Mouse (Mus musculus) heart, postnatal 36 days (tissue): ENCODE results near the gene Itsn2. TPM values are rescaled to one million over a fixed set of nuclear protein-coding genes. Genes with fewer than 3 reads are reported as not detected.

ENCODE experiments used
- DNase-seq, 2 experiments: peaks; one replicate each; pipeline ENCODE4 v3.0.0; 2021 to 2022
- intact Hi-C: fragments of 180-260 bp; cut with DNase I; formaldehyde crosslinking; loops from one replicate; pipeline ENCODE4 v1.15.1; 2025
- total RNA-seq, 2 experiments: library from RNA; stranded (reverse); gene quantifications; 2 replicates each; pipeline ENCODE4 v1.2.3; 2021

Gene Itsn2
- total RNA-seq, 2 experiments from 2014 or later: 35.4 to 43.5 TPM

DNA sequence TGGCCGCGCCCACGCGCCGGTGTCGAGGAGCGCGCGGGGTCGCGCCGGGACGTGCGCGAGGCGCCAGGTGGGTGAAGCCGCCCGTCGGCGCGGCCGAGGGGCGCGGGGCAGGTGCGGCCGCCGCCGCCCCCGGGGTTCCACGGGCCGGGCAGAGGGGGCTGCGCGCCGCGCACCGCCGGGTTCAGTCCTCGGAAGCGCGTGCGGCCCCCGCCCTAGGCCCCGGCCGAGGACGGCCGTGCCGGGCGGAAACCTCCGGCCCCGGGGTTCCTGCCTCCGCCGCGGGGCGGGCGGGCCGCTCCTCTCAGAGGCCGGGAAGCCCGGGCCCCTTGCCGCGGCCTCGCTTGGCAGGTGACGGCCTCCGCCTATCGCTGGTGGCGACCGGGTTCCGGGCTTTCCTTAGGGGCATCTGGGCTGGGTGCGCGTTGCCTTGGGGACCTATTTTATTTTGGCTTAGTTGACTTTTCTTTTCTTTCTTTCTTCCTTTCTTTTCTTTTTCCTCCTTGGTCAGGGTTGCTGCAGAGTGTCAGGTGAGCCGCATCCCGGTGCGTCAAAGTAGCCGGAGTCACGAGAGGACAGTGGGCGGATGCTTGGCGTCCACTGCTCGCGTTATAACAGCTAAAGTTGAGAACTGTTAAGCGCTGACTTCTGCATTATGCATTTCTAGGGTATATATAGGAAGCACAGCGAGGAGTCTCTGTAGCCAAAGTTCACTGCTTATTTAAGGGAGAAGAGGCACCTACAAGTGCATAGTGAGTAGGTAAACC is 910 bp downstream of the Itsn2 start:
- intact Hi-C loops: loop anchor here (5.0 to 10.0 kb wide), 3 partner anchors 44 to 251 kb away; partner anchors contain the start of genes Fam228b, Fkbp1b, Pfn4 and Wdcp
- DNase-seq: peak in 1 of 2 experiments; percentile 58

DNA sequence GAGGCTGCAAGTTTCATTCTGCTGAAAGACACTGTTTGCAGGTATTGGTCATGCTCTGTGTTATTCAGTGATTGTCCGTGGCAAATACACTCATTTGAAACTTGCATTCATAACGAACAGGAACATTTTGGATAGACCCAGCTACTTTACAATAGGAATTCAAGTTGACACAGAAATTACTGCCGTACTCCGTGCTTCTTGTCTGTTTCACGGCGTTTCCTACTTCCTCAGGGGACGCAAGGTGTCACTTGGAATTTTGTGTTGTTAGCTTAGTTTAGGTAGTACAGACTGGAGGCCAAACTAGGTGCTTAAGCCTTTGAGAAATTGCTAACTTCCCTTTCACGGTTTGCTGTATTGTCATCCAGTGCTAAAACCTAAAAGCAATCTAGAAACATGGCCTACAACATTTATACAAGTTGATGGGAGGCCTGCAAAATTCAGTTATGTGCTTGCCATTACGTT is 1.5 kb downstream of the Itsn2 start:
- no peak for DNase-seq
- intact Hi-C loops: loop anchor here (5.0 to 10.0 kb wide), 3 partner anchors 43 to 251 kb away; partner anchors contain the start of genes Fam228b, Fkbp1b, Pfn4 and Wdcp

DNA sequence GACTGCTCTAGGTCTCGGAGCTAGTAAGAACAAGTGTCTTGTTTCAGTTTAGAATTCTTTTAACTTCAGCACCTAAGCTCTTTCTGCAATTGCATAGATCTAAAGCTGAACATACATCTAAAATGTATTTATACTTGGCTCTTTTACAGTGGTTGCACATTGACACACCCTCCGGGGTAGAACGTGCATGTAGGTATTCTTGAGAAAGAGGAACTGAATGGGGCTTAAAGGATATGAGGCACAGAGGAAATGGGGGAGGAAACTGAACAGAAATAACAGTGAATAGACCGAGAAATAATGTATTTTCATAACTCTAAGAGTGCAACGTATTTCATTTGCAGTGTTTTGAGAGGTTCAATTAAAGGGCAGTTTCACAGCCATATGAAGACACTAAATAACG is 2.6 kb downstream of the Itsn2 start:
- intact Hi-C loops: loop anchor here (10.0 kb wide), 1 partner anchor 250 kb away; the partner anchor contains the start of genes Fkbp1b and Wdcp
- no peak for DNase-seq

DNA sequence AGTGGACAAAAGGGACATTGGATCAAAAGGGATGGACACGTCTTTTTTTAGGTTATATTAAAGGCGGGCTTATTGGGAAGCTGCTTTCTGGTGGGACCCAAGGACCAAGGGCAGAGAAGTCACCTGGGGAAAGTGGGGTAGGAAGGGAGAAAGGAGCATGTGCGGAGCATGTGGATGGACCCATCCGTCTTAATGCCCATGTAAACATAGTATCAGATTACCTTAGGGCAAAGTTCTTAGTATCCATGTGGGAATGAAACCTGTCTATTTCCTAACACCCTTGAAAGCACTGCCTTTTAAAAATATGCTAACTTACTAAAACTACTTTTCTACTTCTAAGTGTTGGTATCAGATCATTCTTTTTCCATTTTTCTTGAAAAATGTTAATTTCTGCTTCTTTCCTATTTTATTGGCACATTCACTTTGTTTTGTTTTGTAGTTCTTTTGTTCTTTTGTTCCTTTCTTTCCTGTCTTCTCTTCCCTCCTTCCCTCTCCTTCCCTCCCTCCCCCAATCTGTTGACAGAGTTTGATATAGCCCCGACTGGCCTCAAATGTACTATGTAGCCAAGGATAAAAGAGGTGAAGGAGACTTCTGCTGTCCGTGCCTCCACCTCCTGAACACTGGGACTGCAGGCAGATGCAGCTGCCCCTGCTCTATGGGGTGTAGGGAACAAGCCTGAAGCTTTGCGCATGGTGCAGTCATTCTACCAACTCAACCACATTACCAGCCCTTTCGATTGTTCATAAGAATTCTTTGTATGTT is 6.4 kb downstream of the Itsn2 start:
- no peak for DNase-seq

DNA sequence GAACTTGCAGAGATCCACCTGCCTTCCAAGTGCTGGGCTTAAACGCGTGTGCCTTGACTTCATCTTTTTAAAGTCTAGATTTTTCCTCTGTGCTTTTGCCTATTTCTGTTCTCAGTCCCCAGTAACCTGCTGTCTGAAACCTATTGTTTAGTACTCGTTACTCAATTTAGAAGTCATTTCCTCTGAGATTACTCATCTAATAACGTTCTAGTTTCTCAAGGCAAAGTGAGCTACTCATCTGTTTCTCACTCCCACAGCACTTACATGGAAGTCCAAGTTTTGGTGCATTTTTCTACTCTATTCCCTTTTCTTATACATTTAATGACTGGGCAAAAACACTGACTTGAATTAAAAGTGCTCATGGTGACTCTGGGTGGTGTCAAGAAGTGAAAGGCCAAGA is 7.3 kb downstream of the Itsn2 start:
- no peak for DNase-seq
- intact Hi-C loops: loop anchor here (10.0 kb wide), 1 partner anchor 245 kb away; the partner anchor contains the start of genes Fkbp1b and Wdcp

More for the DNA sequence above, 6.4 kb downstream of the Itsn2 start:
- intact Hi-C loops: loop anchor here (10.0 kb wide), 1 partner anchor 246 kb away; the partner anchor contains the start of genes Fkbp1b and Wdcp

DNA sequence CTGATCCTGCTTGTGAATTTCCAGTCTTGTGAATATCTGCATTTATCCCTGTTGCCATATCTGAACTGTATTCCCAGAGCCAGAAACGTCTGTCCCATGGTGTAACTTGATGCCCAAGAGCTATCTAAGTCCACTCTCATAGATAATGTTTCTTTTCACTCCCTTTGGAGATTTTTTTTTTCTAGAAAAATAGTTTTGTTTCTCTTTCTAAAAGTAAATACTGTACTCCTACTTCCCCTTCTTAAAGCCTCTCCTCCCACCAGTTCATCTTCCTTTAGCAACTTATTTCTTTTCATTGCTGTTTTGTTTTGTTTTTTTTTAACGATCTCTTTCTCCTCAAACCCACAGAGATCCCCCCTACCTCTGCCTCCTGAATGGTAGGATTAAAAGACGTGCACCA is 14.2 kb downstream of the Itsn2 start:
- DNase-seq: no peak
- intact Hi-C loops: no loop called here

DNA sequence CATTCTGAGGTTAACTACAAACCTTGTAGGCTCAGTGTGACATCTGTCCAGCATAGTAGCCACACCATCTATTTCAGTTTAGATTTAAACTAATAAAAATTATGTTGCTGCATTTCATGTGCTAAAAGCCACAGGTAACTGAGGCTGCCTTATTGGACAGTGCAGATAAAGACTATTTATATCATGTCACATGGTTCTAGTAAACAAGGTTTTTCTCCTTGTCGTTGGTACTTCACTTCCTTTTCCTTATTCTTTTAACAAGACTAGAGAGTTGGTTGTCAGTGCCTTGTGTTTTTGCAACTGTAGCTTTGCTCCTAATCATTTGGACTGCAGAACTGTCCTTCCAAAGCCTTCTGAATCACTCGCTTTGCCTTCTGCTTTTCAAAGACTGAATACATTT is 22.3 kb downstream of the Itsn2 start:
- intact Hi-C loops: no loop called here
- DNase-seq: no peak

DNA sequence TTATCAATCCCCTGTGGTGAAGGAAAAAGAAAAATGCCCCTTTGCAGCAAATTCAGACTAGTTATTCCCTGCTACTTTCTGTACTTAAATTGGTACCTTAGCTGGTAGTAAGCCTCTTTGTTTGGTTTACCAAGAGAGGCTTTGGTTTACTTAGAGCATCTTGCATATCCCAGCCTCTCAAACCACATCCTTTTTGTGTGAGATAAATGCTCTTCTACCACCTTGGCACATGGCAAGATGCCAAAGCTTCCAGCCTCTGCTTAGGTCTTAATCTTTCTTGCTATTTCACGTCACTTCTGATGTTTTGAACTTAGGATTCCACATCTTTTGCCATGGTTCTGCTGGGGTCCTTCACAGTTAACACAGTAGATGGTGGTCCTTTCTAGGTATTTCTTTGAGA is 31.8 kb downstream of the Itsn2 start:
- intact Hi-C loops: no loop called here

DNA sequence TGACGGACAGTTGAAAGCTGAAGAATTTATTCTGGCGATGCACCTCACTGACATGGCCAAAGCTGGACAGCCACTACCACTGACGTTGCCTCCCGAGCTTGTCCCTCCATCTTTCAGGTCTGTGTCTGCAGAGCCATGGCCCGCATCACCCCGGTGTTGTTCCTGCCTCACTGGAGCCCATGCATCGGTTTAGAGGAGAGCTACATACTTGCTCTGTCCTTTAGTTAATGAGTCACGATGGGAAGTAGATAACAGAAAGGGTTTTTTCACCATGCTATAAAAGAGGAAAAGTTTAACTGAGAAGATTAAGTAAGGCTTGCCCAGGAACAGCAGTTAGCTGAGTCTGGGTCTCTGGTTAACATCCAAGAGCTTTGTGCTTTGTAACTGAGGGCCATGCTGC is 40.5 kb downstream of the Itsn2 start:
- intact Hi-C loops: loop anchor here (5.0 kb wide), 1 partner anchor 39 kb away; no protein-coding TSS in a partner anchor
- no peak for DNase-seq

More for the DNA sequence above, 31.8 kb downstream of the Itsn2 start:
- no peak for DNase-seq

DNA sequence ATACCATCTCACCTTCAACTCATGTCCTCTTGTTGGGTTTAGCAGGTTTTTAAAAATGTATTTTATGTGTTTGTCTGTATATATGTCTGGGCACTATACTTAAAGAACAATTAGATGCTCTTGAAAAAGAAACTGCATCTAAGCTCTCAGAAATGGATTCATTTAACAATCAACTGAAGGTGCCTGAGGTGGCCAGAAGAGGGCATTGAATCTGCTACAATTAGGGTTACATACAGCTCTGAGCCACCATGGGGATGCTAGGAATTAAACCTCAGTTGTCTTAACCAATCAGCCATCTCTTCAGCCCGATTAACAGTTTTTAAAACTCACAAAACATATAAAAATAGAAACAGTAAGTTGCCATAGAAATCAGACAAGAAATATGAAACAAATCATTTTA is 46.0 kb downstream of the Itsn2 start:
- intact Hi-C loops: loop anchor here (5.0 kb wide), 1 partner anchor 46 kb away; the partner anchor contains the start of genes Gm3625 and Itsn2
- DNase-seq: no peak

DNA sequence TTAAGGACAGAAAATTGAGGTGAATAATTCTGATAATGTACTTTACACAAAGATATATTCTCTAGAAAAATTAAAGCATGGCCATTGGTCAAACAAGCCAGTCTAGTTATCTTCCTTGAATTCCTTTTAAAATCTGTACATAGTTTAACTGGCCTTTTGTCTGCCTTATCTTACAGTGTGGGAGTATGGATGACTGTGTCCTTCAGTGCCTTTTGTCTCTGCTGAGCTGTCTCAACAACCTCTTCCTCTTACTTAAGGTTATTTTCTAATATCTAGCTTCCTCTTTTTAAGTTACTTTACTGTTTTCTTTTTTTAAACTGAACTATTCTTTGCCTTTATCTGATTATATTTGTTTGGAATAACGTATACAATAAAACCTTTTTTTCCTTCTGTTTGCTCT is 48.3 kb downstream of the Itsn2 start:
- DNase-seq: no peak
- intact Hi-C loops: no loop called here

DNA sequence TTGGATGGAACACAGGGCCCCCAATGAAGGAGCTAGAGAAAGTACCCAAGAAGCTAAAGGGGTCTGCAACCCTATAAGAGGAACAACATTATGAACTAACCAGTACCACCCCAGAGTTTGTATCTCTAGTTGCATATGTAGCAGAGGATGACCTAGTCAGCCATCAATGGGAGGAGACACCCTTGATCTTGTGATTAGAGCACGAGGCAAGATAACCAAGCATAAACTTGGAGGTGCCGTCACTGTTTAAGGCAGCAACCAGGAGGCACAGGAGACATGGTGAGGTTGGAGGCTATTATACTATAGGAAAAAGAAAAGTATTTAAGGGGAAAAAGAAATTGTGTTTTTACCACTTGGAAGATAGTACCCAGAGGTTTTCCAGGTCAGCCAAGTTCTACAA is 64.4 kb downstream of the Itsn2 start:
- DNase-seq: no peak
- intact Hi-C loops: no loop called here

DNA sequence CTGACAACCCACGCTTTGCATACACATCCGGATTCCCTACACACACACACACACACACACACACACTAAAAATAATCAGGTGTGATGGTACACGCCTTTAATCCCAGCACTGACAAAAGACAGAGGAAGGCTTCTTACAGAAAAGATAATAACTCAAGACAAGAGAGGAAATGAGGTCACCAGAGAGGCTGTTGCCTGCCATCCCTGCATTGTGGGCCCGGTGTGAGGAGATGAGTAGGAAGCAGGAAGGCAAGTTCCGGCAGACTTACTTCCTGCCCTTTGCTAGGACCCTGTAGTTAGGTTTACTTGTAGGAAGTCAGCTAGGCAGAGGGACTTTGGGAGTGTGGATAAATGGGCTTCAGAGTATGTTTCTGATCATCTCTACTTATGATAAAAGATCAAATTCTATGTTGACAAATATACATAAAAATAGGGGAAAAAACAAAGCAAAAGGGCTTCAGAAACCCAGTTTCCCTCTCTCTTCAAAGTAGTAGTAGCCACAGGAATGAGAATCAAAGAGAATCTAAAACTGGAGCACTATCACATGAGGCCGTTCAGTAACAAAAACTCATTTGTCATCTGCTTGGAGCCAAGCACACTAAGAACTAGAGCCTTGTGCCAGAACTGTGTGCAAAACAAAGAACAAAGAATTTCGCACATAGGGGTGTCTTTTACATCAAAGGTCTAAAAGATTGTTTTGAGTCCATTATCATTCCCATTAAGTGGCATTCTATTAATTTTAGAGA is 72.7 kb downstream of the Itsn2 start:
- intact Hi-C loops: loop anchor here (10.0 kb wide), 1 partner anchor 310 kb away; no protein-coding TSS in a partner anchor
- DNase-seq: no peak

DNA sequence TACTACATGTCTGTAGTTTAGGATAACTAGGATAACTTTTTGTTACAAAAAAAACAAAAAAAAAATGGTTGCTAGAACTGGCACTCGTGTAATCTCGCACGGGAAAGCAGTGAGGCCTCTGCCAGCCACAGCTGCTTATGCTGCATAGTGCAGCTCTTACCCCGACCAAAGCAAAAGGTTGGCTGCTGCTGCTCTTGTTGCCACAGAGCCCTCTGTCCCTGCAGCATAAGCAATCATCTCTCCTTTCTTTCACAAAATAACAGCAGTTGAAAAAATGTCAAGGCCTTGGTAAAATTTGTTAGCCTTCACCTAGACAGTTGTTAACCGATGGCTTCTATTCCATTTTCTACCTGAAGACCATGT is 73.2 kb downstream of the Itsn2 start:
- DNase-seq: no peak
- intact Hi-C loops: loop anchor here (10.0 kb wide), 1 partner anchor 309 kb away; no protein-coding TSS in a partner anchor

DNA sequence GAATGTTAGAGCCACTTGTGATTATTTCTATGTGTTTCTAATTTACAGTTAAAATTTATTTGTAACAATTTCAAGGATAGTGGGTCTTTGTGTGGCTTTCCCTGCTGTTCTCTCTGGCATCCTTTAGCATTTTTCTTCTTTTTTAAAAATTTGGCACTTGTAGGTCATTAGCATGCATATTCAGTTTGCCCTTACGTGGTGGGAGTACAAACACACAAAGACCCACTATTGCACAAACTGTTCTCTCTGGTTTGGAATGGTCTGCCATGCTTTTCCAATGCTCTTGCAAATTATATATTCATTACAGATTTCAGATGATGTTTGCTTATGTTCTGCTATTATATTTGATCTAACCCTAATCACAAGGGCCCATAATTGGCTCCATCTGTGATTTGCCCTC is 83.9 kb downstream of the Itsn2 start:
- DNase-seq: no peak
- intact Hi-C loops: no loop called here

DNA sequence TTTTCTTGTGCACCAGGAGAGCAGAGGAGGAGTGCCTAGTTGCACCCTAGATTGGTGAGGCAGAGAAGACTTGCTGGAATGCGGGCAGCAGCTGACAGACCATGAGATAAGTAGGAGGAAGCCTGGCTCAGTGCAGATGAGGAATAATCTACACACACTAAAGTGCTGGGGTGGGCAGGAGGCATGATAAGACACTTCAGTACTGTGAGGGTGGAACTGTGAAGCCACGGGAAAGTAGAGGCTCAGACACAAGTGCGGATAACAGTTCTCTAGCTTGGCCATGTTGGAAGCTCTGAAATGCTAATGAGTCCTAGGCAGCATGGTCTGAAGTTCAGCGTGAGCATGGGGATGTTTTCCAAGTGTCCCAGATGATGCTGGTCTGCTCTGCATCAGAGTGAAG is 87.5 kb downstream of the Itsn2 start:
- intact Hi-C loops: no loop called here
- DNase-seq: no peak

DNA sequence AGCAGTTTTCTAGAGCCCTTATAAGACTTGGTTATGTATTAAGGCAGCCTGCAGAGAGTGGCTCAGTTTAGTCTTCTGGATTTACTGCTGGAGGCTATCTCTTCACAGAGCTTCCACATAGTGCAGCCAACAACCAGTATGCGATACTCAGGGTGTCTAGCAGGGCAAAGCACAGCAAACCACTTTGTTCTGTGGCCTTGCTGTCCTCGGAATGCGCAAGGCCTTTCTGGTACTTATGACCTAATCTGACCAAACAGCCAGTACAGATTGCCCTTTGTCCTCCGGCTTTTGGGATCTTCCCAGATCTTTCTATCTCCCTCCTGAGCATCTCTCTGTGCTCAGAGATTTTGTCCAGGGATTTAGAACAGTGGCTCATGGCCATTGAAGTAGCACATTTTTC is 93.0 kb downstream of the Itsn2 start:
- DNase-seq: no peak
- intact Hi-C loops: no loop called here

DNA sequence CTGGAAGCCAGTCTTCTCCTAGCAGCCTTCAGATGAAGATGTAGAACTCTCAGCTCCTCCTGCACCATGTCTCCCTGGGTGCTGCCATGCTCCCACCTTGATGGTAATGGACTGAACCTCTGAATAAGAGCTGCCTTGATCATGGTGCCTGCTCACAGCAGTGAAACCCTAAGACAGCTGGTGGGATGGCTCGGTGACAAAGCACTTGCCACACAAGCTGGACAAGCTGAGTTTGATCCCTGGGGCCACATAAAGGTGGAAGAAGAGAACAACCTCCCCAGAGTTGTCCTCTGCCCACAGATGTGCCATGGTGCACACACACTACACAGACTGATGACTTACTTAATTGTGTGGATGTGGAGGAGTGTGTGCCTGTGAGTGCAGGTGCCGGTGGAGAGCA is 95.9 kb downstream of the Itsn2 start:
- DNase-seq: no peak
- intact Hi-C loops: no loop called here

DNA sequence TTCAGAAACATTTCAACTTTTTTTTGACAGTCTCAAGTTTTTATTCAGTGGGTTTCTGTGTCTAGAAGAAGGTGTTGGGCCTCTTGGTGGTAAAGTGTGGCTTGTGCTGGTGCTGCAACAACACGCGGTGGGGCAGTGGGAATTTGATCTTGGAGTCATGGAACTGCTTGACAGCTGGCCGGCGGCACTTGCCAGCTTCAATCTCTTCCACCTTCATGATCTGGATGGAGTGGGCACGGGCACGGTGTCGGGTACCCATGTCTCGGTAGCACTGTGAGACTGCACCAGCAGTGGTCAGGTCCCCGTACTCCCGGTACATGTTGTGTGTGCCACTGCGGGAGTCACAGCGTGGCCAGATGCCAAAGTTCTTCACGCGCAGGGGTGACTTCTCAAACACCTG is 96.9 kb downstream of the Itsn2 start:
- DNase-seq: no peak

DNA sequence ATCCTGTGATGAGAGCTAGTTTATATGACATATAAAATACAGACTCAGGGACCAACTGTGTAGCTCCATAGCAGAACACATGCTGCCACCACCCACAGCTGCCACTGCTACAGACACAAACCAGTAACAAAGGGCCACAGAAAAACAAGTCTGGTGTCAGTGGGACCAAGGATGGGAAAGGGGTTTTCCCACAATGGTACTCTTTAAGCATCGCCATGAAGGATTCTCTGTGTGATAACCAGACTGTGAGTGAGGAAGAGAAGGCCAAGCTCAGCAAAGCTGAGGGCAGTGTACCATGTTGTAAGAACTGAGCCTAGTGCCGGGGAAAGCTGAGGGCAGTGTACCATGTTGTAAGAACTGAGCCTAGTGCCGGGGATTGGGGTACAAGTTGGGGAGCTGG is 98.8 kb downstream of the Itsn2 start:
- DNase-seq: no peak
- intact Hi-C loops: no loop called here

More for the DNA sequence above, 96.9 kb downstream of the Itsn2 start:
- intact Hi-C loops: no loop called here

DNA sequence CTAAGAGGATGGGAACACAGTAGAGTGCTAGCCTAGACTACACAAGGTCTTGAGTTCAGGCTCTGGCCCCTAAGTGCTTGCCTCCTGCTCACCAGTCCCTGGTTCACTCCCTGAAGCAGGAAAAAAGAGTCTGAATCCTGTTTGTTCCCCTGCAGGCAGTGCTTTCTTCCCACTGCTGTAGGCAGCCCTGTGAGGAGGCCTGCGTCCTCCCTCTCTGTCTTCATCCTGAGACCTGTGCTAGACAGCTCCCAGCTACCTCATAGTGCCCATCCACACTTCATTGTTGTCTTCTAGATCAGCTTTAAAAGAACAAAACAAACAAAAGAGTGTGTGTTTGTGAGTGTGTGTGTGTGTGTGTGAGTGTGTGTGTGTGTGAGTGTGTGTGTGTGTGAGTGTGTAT is 102.1 kb downstream of the Itsn2 start:
- no peak for DNase-seq
- intact Hi-C loops: no loop called here
